Mouse (Mus musculus) stomach, embryonic 16.5 days (tissue): ENCODE measurements around the gene Pdia2. TPM values are rescaled to one million over a fixed set of nuclear protein-coding genes. Genes with fewer than 3 reads are reported as not detected.
A peak's percentile ranks its signal among the peaks of the same experiment; 100 is the strongest.
"Not testable (repeated sequence)": the region's sequence is repeated elsewhere in the genome, so short reads cannot be mapped to it uniquely, and the experiment has no call there.

ENCODE experiments used
- ATAC-seq: fragments of 200-750 bp; cut with Nextera tagmentation; 2 replicates; pipeline ENCODE4 v1.8.0; 2017; ENCODE audit warnings: moderate number of reproducible peaks, moderate TSS enrichment; ENCODE audit not compliant: insufficient read depth, low FRiP score
- H3K27ac ChIP-seq: fragments of 300-500 bp; sonication (generic); 2 replicates; pipeline ENCODE4 v1.5.1; 2014; ENCODE audit warnings: low read length
- H3K27me3 ChIP-seq: fragments of 300-500 bp; sonication (generic); 2 replicates; pipeline ENCODE4 v1.6.1; 2014; ENCODE audit warnings: low read length, control low read depth, mixed read lengths; ENCODE audit not compliant: control insufficient read depth, insufficient read depth
- H3K36me3 ChIP-seq: fragments of 300-500 bp; sonication (generic); 2 replicates; pipeline ENCODE4 v1.6.1; 2014; ENCODE audit warnings: low read length; ENCODE audit not compliant: control insufficient read depth, insufficient read depth
- H3K4me1 ChIP-seq: fragments of 300-500 bp; sonication (generic); 2 replicates; pipeline ENCODE4 v1.6.1; 2014; ENCODE audit warnings: low read length, control low read depth, mixed read lengths; ENCODE audit not compliant: control insufficient read depth, insufficient read depth
- H3K4me2 ChIP-seq: fragments of 300-500 bp; sonication (generic); 2 replicates; pipeline ENCODE4 v1.6.1; 2014; ENCODE audit warnings: low read depth, low read length, mixed read lengths
- H3K4me3 ChIP-seq: fragments of 300-500 bp; sonication (generic); replicated peaks from 2 replicates; pipeline ENCODE4 v1.5.1; 2014; ENCODE audit warnings: mild to moderate bottlenecking, low read length
- H3K9ac ChIP-seq: fragments of 300-500 bp; sonication (generic); 2 replicates; pipeline ENCODE4 v1.6.1; 2014; ENCODE audit warnings: low read length
- H3K9me3 ChIP-seq: fragments of 300-500 bp; sonication (generic); replicated peaks from 2 replicates; pipeline ENCODE4 v1.6.1; 2016; ENCODE audit warnings: low read length, control low read depth; ENCODE audit not compliant: control insufficient read depth
- WGBS: fragments of 180-500 bp; shearing (Covaris S2); extraction: QIAGEN DNeasy Blood & Tissue Kit; methylation state at CpG from one replicate; pipeline ENCODE4 v1.1.7; 2014; 5-methylcytosine and 5-hydroxymethylcytosine counted together
- polyA plus RNA-seq: library from polyadenylated mRNA; unstranded; fragments of >200 nt; fragmentation: Nextera tagmentation; extraction: Ambion mirVana; gene quantifications from 2 replicates; pipeline ENCODE4 v1.2.1, GENCODE M21; 2015

Gene Pdia2
- polyA plus RNA-seq, 1 experiment from 2014 or later = 192 TPM

DNA sequence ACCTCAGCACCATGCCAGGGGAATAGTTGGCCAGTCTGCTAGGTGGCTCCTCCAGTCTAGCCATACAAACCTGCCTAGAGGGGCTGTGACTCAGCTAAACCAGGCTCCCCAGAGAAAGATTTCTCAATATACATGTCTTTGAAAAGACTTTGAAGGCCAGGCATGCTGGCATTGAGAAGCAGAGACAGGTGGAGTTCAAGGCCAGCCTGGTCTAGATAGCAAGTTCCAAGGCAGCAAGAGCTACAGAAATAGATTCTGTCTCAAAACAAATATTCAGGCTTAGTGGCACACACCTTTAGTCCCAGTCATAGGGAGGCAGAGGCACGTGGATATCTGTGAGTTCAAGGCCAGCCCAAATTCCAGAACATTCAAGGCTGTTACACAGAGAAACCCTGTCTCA lies 7.5 kb upstream of the Pdia2 start:
- H3K36me3 ChIP-seq = no peaks in the 10 kb centered on the region
- 45% methylated on average over 1 of the region's 1 CpGs for WGBS
- H3K4me3 ChIP-seq = no peak overlapping the region
- no peaks in the 10 kb centered on the region for H3K9me3 ChIP-seq
- H3K27ac ChIP-seq = no peak overlapping the region
- no peak overlapping the region for H3K4me2 ChIP-seq
- no peak overlapping the region for H3K9ac ChIP-seq
- no peak for ATAC-seq
- H3K4me1 ChIP-seq = peaks cover 13% of the 10 kb centered on the region
- H3K27me3 ChIP-seq = peaks cover 11% of the 10 kb centered on the region

DNA sequence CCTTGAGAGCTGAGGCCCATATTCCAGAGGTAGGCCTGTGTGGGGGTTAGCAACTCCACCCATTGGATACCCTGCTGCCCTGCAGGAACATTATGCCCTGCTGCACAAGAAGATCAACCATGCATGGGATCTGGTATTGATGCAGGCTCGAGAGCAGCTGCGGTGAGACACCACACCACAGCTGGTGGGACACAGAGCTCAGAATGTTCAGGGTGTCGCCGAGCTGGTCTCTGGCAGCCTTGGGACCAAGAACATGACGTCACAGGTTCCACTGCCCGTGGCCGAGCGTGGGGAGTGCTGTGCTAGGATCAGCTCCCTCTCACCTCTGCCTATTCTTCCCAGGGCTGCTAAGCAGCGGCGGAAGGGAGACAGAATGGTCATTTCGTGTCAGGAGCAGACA lies 5.9 kb upstream of the Pdia2 start:
- no peak for ATAC-seq
- Histone ChIP-seq H3K27me3 (peaks cover 13% of the 10 kb centered on the region), H3K4me3 (no peak overlapping the region)

DNA sequence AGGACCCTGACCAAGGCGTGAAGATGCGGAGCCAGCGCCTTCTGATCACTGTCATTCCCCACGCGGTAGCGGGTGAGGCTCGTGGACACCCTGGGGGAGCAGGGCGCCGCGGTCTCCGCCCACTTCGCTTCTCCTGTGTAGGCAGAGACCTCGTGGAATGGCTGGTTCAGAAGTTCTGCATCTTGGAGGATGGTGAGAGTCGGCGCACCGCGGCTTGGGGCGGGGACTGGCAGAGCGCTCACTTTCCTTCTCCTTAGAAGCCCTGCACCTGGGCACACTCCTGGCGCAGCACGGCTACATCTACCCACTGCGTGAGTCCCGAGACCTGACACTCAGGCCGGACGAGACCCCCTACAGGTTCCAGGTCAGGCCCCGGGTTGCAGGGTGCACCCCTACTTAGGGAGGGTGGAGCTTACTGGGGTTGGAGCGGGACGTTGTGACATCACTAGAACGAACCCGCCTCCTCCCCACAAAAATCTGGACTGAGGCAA lies 4.5 kb upstream of the Pdia2 start:
- WGBS = 1% methylated on average over 30 of the region's 30 CpGs
- H3K9me3 ChIP-seq = no peaks in the 10 kb centered on the region
- peak overlapping the region; percentile 94 for H3K4me2 ChIP-seq
- peak overlapping the region; percentile 59 for H3K4me3 ChIP-seq
- no peak overlapping the region for H3K27ac ChIP-seq
- H3K4me1 ChIP-seq = peaks cover 15% of the 10 kb centered on the region
- peak; percentile 37; the same call in 1 of the 2 replicates for ATAC-seq
- H3K36me3 ChIP-seq = no peaks in the 10 kb centered on the region
- H3K9ac ChIP-seq = peak overlapping the region; percentile 66
- H3K27me3 ChIP-seq = peaks cover 13% of the 10 kb centered on the region

More for the DNA sequence above, 5.9 kb upstream of the Pdia2 start:
- H3K4me1 ChIP-seq = peaks cover 15% of the 10 kb centered on the region
- no peaks in the 10 kb centered on the region for H3K9me3 ChIP-seq
- no peak overlapping the region; the same call in 1 of the 2 replicates for H3K9ac ChIP-seq
- WGBS = 38% methylated on average over 11 of the region's 11 CpGs
- no peaks in the 10 kb centered on the region for H3K36me3 ChIP-seq
- no peak overlapping the region for H3K27ac ChIP-seq
- H3K4me2 ChIP-seq = no peak overlapping the region

DNA sequence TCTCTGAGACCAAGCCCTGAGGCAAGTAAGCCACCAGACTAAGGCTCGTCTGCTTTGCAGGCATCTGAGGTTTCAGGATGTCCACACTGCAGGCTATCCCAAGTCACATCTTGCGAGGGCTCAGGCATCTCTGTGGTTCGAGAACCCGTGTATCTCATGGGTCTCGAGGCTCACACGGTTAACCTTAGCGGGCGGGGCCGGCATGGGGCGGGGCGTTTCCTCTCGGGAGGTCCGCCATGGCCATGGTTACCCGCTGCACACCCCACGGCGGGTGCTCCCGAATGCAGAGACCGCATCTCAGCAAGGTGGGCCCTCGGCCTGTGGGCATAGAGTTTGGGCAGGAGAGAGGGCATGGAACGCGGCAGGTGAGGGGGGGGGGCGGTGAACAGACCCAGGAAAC lies 3.9 kb upstream of the Pdia2 start, which contains the start of gene Rgs11:
Rgs11 (plus strand) TSS at position 215 of the 400 bp plus-strand sequence.
- Histone ChIP-seq H3K27ac (0 out of 2 replicates have a peak within 1 kb of the TSS, but pooled peaks have one; percentile 11), H3K9ac (peak within 1 kb of the TSS; percentile 66), H3K27me3 (peaks cover 13% of the 10 kb centered on the region), H3K9me3 (no peaks in the 10 kb centered on the region), H3K36me3 (peaks cover 4% of the 10 kb centered on the region; the same call in 1 of the 2 replicates), H3K4me1 (peaks cover 15% of the 10 kb centered on the region), H3K4me2 (peak within 1 kb of the TSS; percentile 94), H3K4me3 (peak within 1 kb of the TSS; percentile 59)
- WGBS = 2% methylated on average over 22 of the region's 22 CpGs
- ATAC-seq = no peak

DNA sequence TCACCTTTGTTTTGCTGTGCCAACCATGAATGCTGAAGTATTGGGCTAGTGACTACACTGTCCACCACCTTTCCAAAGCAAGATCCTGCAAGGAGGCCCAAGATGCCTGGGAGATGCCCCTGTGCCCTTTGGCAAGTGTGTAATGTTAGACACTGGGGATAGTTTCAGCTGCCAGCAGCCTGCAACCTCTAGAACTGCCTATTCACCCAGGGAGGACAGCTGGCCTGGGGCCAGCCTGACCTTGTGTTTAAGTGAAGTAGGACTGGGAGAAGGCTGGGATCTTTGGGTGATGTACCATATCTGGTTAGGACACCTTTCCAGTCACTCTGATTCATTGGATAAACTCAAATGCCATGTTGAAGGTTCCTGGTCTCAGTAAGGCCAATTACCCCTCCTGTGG lies 3.1 kb upstream of the Pdia2 start:
- Histone ChIP-seq H3K27ac (no peak overlapping the region), H3K27me3 (peaks cover 13% of the 10 kb centered on the region), H3K4me1 (peaks cover 15% of the 10 kb centered on the region), H3K4me2 (no peak overlapping the region), H3K9me3 (no peaks in the 10 kb centered on the region), H3K36me3 (peaks cover 12% of the 10 kb centered on the region; the same call in 1 of the 2 replicates), H3K9ac (no peak overlapping the region), H3K4me3 (no peak overlapping the region)
- no peak for ATAC-seq

DNA sequence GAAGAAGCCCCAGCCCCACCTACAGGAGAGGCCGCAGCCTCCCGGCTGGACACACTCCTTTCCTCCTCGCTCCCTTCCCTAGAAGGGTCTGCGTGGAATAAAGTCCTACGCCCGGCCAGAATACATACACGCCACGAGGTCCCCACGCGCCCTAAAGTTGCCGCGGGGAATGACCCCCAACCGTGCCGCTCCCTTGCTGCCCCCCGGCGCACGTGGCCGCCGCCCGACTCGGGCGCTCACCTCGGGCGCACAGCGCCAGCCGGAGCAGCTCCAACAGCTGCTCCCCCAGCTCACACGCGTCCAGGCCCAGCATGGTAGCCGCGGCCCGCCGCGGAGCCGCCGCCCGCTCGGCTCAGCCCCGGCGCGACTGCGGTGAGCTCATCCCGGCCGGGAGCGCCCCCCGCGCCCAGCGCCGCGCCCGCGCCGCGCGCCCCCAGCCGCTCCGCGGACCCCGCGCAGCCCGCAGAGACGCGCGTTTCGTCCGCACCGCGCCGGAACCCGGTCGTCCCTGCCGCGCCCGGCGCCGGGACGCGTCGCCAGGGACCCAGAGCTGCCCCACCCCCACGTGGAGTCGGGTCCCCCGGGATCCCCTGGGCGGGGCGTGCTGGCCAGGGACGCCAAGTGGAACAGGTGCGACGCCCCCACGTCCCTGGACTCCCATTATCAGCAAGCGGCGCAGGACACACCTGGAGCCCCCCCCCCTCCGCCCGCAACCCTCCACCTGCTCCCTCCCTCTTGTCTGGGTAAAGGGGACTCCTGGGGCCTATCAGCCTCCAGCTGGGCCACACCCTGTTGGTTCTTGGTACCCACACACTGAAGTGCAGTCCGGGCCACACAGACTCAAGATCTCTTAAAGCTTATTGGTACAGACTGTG lies 2.2 kb upstream of the Pdia2 start:
- under 1% methylated on average over 84 of the region's 92 CpGs for WGBS
- peaks cover 15% of the 10 kb centered on the region for H3K4me1 ChIP-seq
- H3K9me3 ChIP-seq = no peaks in the 10 kb centered on the region
- H3K9ac ChIP-seq = peak overlapping the region; percentile 78
- peaks cover 16% of the 10 kb centered on the region; the same call in 1 of the 2 replicates for H3K36me3 ChIP-seq
- H3K27me3 ChIP-seq = peaks cover 13% of the 10 kb centered on the region
- peak overlapping the region; percentile 60 for H3K27ac ChIP-seq
- H3K4me2 ChIP-seq = peak overlapping the region; percentile 87
- ATAC-seq = peak; percentile 70
- H3K4me3 ChIP-seq = peak overlapping the region; percentile 58

DNA sequence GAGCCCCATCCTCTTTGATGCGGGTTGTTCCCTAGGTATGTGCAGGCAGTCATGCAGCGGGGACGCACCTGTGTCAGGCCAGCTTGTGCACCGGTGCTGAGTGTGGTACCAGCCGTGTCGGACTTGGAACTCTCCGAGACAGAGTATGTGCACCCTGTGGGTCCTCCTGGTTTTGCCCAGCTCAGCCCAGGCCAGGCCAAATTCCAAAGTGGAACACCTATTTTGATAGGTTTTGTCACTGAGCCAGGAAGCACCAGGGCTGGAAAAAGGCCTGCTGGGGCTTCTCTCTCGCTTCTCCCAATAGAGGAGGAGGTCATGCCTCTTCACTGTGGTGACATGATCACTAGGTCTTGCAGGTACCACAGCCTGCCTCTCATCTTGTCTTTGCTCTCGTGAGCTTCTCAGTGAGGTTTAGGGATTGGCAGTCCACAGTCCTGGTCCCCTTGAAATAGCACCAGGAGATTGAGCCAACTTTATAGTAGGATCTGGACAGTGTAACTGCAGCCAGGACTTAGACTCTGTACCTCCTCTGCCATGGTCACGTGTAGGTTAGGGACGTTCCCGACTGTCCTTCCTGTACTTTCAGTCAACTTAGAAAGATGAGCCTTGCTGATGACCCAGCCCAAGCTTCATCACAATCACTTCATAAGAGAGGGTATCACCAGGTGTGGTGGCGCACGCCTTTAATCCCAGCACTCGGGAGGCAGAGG lies 6.3 kb downstream of the Pdia2 start:
- no peaks in the 10 kb centered on the region for H3K4me1 ChIP-seq
- no peak overlapping the region for H3K9ac ChIP-seq
- H3K36me3 ChIP-seq = peaks cover 40% of the 10 kb centered on the region
- no peak overlapping the region for H3K4me3 ChIP-seq
- H3K27ac ChIP-seq = no peak overlapping the region
- 96% methylated on average over 15 of the region's 15 CpGs for WGBS
- H3K4me2 ChIP-seq = no peak overlapping the region
- H3K9me3 ChIP-seq = no peaks in the 10 kb centered on the region
- no peaks in the 10 kb centered on the region for H3K27me3 ChIP-seq
- no peak for ATAC-seq

DNA sequence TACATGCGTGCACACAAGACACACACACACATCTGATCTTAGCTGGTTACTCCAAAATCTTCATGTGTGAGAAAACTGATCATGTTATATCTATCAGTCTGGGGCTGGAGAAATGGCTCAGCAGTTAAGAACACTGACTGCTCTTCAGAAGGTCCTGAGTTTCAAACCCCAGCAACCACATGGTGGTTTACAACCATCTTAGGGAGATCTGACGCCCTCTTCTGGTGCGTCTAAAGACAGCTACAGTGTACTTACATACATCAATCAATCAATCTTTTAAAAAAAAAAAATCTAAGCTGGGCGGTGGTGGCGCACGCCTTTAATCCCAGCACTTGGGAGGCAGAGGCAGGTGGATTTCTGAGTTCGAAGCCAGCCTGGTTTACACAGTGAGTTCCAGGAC lies 7.4 kb downstream of the Pdia2 start:
- not testable (repeated sequence) for H3K27ac ChIP-seq, H3K9ac ChIP-seq, H3K9me3 ChIP-seq, H3K4me2 ChIP-seq, H3K4me1 ChIP-seq, H3K4me3 ChIP-seq, H3K27me3 ChIP-seq, ATAC-seq
- H3K36me3 ChIP-seq = peaks cover 30% of the 10 kb centered on the region; the same call in 1 of the 2 replicates
- 87% methylated on average over 7 of the region's 7 CpGs for WGBS
